Mouse (Mus musculus) urinary bladder, adult 2 months (tissue): Measurements from ENCODE around the gene Igsf10. TPM values are rescaled to one million over a fixed set of nuclear protein-coding genes. Genes with fewer than 3 reads are reported as not detected.
"Not testable (repeated sequence)": the region's sequence is repeated elsewhere in the genome, so short reads cannot be mapped to it uniquely, and the experiment has no call there.

Experiments used
- DNase-seq: peaks from one replicate; pipeline ENCODE4 v3.0.0; 2022; ENCODE audit warnings: low spot score
- polyA plus RNA-seq: library from polyadenylated mRNA; depleted of rRNA; stranded (reverse); fragments of >200 nt; gene quantifications from 2 replicates; pipeline ENCODE4 v1.2.3, GENCODE M21; 2012; rRNA removed

Gene Igsf10
- polyA plus RNA-seq: 7.0 and 10.9 TPM in 2 replicates

DNA sequence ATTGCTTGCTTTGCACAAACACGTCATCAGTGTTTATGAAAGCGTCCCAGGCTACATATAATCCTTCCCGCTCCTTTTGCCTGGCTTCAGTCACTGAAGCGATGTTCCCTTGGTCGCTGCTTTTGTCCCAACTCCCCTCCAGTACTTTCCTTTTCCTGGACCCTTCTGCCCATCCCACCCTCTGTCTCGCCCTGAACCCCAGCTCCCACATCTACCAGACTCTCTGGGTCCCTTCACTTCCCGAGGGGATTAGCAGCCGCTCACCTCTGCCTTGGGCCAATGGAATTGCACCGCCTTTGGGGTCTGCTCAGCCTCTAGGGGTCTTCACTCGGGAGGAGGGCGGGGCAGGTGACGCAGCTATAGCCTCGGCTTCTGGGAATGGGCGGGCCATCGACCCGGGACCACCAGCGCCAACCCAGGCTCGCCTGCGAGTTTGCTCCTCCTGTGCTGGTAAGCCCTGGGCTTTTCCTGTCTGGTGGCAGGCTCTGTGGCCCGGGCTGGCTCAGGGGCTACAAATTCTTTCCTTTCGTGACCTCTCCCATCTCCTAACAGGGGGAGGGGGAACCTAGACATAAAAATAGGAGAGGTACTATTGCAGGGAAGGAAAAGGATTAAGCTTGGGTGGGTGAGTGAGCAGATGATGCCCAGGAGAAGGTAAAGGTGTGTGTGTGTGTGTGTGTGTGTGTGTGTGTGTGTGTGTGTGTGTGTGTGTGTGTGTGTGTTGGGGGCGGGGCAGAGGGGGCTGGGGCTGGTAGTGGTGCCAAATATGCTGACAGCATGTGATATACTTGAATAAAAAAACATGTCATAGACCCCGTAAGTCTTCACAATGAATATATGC, at the start of gene Igsf10:
Gene Igsf10, minus strand, starts transcription at position 330 of the 841 bp plus-strand sequence.
- DNase-seq: peak; percentile 30

DNA sequence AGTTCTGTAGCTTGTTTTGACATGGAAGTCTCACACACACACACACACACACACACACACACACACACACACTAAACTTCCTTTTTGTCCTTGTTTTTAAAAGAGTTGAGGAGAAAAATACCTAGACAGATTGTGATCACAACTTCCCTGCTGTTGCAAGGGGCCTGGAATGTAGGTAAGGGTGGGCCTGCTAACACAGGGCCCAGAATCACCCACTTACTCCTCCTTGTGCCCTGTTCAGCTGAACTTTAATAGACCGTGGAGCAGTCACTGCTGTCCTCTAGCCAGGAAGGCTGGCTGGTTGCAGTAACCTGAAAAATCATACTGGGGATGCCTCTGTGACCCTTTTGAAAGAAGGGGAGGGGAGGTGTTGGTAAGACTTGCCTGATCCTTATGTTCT, 41.4 kb upstream of the Igsf10 start:
- DNase-seq: no peak

DNA sequence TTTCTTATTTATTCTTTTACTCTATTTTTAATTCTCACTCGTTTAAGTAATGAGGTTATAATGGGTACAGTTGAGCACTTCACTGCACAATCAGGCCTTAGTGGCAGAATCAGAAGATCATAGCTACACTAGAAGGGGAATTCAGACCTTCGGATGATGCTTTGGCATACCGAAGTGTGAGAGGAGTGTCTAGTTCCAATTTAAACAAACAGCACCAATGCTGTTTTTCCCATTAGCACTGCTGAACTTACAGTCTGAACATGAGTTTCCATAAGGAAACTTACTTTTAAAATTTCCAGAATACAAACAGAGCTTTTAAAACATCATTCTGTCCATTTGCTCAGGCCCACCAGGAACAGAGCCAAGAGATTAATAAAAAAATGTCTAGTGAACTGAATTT, 40.8 kb upstream of the Igsf10 start:
- DNase-seq: no peak

DNA sequence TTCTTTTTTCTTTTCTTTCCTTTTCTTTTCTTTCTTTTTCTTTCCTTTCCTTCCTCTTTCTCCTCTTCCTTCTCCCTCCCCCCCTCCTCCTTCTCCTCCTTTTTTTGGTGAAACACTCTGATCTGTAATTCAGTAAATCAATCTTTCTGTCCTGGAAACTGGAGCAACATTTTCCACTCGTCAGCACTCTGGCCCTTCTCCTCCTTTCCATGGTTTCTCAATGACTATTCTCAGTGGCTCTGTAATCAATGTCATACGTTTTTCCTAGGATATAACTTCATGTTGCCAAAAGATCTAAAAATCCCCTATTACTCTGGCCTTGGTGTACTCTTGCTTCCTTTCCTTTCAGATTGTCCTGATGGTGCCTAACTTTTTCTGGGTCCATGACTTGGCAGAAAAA, 40.1 kb upstream of the Igsf10 start:
- no peak for DNase-seq

DNA sequence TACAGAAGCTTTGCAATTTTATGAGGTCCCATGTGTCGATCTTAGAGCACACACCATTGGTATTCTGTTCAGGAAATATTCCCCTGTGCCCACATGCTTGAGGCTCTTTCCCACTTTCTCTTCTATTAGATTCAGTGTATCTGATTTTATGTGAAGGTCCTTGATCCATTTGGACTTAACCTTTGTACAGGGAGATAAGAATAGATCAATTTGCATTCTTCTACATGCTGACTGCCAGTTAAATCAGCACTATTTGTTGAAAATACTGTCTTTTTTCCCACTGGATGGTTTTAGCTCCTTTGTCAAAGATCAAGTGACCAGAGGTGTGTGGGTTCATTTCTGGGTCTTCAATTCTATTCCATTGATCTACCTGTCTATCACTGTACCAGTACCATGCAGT, 34.6 kb upstream of the Igsf10 start:
- DNase-seq: not testable (repeated sequence)

DNA sequence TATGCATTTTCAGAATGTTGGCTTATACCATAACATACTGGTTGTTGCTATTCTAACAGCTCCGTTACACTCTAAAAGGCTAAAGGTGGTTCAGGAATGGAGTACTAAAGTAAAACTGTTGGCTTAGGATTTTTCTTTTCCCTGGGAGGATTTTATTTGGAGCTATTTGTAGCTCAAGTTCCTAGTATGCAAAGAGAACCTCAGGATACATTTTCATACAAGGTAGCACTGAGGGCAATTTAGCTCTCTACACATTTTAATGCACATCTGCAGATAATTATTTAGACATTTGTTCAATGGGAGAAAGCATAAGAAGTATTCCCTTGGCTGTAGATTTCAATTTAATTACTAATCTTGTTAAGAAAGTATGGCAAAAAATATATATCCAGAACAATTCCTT, 17.7 kb upstream of the Igsf10 start:
- no peak for DNase-seq

DNA sequence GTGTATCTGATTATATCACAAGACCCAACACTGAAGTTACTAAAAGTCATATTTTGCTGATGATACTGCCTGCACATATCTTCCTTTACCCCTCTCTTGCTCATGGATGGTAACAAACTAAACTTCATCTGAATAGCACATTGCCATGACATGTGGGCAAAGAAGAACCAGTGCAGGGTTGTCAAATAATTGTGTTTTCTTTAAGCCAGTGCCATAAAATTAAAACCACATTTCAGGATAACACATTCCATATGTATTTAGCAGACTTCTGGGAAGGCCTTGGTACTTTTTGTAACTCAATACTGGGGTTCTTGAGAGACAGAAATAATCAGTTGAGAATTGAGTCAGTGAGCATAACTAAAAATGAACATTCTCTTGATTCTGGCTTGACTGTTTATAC, 15.9 kb upstream of the Igsf10 start:
- DNase-seq: no peak

DNA sequence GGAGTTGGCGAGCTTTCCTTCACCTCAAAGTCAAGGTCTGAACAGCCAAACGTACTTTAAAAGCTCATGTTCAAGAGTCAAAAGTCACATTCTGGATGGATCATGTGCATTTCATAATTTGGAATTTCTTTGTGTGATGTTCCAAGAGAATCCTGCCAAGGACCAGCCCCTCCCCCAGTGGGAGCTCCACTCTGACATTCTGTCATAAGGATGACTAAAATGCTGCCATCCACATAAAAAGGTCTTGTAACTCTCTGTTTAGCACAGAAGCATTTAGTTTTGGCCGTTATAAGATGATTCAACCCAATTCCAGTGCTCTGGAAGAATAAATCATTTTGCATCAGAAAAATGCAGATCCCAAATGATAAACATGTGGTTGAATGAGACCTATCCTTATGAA, 10.0 kb upstream of the Igsf10 start:
- no peak for DNase-seq

DNA sequence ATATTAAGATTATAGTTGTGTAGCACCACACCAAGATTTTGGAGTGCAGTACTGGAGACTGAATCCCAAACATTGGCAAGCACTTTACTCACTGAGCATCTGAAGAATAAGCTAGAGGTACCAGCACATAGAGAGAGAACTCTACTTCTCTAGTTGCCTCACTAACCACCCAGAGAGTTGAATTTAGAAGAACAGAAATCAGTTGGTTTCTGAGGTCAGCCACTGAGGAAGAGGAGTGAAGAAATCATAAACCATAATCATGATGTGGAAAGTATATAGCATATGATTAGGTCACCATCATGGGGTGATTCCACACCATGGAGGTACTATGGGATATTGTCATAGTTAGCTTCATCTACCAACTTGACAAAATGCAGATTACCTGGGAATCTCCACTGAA, 7.6 kb upstream of the Igsf10 start:
- DNase-seq: no peak

DNA sequence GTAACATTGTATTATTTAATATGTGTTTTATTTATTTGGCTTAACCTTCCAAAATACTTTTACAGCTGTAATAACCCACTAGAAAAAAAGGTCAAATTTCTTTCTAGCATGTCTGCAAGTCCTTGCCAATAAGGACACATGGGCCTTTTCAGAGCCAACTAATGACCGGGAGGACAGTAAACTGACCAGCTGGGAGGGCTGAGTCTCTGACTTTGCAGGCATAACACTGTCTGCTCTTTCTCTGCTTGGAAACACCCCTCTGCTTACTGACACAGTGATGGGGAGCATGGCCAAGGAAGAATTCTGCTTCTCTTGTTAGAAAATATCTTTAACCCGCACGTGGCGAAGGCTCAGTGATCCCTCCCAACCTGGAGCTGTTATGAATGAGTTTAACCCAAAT, 1.2 kb downstream of the Igsf10 start:
- no peak for DNase-seq

DNA sequence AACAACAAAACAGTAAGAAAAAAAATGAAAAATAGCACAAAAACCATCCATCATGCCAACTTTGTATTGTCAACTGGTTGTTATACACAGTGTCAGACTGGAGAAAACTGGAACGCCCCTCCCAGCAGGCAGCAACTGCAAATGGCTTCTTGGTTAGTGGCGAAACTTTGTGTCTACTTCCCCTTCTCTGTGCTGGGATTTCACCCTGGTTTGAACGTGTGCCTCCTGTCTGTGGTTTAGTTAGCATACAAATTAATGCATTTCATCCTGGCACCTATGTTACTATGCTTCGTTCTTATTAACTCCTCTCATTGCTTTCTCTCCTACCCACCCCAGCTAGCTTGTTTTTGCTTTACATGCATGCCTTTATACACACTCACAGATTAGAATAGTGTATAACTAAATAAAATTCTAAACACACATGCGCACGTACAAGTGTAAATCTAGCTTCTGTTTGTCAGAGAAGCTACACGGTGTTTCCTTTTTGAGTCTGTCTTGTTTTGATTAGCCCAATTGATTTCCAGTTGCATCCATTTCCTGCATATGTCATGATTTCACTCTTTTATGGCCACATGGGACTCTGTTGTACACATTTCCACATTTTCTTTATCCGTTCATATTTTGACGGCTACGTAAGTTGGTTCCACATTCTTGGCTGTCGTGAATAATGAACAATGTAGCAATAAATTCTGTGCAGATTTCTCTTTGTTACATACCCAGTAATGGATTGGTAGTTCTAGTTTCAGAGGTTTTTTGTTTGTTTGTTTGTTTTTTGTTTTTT, 2.4 kb downstream of the Igsf10 start:
- no peak for DNase-seq

DNA sequence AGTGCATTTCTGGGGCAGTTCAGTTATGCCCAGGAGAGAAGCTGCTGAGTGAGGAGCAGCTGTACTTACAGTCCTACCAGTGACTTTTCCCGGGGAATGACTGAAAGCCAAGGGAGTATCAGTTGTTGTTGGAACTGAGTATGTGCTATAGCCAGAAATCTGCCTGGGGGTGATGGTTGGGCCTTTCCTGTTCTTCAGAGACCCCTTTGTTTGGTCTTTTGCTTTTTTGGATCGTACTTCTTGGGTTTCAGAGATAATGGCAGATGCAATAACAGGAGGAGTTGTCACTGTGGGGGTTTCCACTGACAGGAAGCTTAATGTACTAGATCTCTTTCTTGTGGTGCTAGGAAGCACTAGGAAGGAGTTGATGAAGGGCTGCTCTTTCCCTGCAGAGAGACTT, 15.7 kb downstream of the Igsf10 start:
- DNase-seq: no peak

DNA sequence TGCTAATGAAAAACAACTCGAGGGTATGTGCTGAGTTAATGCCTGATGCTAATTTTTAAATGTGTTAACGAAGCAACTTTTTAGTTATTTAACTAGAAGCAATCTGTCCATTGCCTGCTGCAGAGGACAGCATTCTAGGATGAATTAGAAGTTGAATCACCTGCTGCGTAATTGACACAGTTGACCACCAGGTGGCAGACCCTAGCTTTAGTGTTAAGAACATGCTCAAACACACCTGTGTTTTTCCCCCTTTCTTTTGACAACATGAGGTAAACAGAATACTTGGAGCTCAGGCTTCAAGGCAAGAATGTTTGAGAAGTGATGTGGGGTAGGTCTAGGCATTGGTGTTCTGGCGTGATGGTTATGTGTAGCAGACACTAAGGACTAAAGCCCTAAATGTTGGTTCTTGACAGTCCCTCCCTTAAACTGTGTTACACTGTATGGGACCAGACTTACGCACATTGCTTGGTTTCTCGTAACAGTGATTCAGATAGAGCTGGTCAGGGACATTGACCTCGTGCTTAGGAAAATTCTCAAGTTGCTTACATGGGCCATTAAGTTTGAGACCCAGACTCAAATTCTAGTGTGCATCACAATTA, 22.8 kb downstream of the Igsf10 start:
- no peak for DNase-seq

DNA sequence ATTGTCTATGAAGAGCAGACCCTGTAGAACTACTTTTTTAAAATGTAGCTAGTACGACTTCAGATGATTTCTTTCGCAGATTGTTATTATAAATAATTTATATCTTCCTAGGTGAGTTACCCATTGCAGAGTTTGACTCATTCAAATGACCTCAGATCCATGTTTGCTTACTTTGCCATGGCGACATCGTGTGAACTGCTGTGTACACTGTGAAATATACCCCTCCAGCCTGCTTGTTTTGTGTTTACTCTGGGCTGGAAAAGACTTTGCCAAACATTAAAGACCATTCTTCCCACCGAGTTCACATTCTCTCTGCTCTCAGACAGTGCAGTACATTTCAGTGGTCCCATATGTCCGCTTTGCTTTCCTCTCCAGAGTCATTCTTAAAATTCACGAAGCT, 28.1 kb downstream of the Igsf10 start:
- no peak for DNase-seq

DNA sequence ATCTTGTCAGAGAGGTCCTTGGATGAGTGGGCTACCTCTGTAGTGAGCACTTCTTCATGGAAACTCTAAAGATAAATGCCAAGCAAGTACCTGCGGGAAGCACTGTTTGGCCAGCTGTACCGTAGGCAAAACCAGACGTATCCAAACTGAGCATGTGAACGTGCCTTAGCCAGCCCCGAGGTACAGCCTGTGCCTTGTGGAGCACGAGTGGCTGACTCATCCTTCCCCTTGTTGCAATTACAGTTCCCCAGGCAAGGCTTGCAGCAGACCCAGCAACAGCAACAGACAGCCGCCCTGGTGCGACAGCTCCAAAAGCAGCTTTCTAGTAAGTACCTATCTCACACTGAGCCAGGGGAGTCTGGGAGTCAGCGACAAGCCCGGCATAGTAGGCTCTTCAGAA, 31.6 kb downstream of the Igsf10 start:
- DNase-seq: no peak

DNA sequence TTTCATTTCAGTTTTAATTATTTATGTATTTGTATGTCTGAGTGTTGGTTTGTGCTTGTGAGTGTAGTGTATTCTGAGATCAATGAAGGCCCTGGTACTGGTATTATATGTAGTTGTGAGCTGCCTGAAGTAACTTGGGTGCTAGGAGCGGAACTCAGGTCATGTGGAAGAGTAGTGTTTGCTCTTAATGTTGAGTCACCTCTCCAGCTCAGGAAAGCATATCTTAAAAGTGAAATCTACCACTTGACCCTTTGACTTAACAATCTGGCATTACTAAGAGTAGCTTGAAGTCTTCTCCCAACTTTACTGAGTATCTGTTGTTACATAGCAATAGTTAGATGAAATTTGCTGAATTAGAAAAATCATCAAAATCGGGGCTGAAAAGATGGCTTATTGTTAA, 38.7 kb downstream of the Igsf10 start:
- DNase-seq: no peak

DNA sequence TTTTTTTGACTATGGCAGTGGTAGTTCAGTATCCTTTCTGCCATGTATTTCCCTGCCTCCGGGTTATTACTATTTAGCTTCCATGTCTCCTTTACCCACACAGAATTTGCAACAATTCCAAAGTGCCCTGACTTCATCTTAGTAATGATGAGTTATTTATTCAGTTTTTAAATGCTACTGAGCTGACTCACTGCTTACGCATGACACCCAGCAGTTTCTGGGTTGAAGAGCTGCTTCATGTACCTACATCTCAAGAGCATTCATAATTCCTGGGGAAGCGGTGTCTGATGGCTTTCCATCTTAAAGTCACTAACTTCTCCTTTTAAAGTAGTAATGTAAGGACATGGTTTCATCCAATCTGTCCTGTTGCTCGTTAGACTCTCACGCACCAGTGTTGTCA, 39.2 kb downstream of the Igsf10 start:
- DNase-seq: no peak

DNA sequence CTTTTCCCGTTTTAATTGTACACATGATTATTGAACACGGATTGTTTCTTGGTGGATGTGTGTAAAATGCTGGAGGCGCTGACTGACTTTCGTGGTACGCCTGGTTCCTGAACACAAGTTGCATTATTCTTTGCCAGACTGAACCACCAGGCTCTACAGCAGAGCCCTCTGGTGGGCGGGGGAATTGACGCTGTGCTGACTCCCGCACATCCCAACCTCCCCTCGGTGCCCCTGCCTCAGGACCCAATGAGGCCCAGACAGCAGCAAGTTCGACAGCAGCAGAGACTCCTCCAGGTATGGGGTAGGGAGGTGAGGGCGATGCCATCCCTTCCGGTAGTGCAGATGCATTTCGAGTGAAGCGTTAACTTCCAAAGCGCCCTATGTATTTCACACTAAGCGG, 46.5 kb downstream of the Igsf10 start:
- DNase-seq: no peak

DNA sequence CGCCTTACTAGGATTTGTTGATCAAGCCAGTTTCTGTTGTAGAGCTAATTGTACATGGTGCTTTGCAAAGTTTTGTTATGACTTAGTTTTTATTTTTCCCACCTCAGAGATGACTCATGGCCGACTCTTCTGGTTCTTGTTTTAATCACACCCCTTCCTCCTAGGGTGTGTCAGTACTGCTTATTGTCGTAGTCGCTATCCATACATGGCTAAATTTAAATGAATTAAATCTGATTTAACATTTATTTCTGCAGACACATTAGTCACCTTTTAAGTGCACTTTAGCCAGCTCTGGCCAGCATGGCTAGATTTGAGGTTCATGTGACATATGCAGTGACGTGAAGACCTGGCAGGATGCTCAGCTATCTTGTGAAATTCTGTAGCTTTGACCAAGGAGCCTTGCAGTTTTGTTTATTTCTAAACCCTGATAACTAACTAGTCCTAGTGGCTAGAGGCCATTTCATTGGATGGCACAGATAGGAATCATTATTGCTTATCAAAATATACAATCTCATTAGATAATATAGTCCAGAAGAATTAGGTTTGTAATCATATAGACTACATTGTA, 47.5 kb downstream of the Igsf10 start:
- no peak for DNase-seq

DNA sequence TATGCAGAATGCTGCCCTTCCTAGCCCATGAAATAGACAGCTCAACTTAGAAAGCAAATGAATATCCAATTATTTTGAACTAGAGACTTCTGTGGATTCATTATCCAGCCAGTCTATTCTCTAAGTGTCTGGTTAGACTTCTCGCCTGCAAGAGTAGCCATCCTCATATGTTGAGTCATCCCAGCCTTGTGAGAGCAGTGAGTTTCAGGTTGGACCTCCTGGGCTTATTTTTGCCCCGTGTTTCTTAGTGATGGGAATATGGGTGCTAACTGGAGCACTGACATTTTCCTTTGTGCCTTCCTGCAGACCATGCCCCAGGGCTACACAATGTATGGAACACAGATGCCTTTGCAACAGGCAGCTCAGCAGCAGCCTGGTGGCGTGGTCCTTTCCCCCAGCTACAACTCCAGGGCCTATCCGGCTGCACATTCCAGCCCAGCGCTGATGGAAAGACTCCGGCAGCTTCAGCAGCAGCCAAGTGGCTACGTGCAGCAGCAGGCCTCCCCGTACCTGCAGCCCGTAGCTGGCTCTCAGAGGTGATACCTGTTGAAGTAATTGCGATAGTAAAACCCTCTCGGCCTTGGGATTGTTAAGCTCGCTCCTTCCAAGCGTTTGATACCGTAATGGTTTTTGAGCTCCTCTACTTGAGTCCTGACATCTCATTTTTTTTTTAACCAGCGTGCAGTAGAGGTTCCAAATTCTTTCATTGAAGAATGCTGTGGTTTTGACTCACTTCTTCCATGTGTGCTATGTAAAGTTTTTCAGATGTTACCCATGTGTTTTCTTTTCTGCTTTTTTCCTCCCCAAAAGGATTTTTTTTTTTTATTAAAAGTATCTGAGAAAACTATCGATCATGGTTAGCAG, 48.3 kb downstream of the Igsf10 start:
- DNase-seq: no peak

DNA sequence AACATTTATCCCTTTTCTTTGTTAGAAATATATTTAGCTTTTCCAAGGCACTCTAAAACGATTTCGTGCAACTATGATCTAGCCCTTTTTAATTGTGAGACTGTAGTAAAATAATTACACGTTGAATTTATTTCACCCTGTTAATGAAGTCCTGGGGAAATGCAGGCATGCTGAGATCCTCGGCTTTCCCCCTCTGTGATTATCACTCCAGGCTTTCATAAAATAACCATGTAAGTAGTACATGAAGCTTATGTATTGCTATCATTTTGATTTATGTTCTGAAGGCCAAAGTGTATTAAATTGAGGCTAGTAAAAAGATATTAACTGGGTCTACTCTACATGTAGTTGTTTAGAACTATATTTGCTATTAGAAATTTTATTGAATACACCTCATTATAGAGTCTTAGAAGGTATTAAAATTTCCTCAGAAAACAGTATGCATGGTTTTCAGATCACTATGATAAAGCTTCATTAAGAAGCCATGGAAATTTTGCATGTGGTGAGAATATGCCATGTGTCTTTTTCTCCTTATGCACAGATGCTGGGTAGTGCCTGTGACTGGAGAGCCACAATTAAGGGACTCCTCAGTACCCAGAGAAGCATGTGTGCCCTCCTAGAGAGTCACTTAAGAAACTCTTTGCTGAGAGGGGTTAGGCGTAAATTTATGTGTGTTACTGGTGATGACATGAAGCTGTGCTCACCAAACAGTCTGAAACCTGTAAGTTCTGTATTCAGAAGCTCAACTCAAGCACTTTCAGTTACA, 50.6 kb downstream of the Igsf10 start:
- DNase-seq: no peak
